Mouse (Mus musculus): ENCODE data around the gene Tm9sf4.
A peak's percentile ranks its signal among the peaks of the same experiment; 100 is the strongest.

The Tm9sf4 gene

DNA sequence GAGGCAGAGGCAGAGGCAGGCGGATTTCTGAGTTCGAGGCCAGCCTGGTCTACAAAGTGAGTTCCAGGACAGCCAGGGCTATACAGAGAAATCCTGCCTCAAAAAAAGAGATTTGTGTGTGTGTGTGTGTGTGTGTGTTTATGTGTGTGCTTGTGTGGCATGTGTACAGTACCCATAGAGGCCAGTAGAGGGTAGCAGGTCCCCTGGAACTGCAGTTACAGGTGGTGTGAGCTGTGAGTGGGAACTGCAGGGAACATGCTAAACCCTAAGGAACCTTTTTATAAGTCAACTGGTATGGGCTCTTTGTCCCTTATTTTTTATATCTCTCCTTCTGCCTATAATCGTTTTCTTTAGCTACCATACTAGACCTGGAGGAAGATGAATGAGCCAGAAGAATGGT, 3.8 kb upstream of the Tm9sf4 start:
- no peak for DNase-seq (ENCODE audit: low spot score in 2 of 2)

DNA sequence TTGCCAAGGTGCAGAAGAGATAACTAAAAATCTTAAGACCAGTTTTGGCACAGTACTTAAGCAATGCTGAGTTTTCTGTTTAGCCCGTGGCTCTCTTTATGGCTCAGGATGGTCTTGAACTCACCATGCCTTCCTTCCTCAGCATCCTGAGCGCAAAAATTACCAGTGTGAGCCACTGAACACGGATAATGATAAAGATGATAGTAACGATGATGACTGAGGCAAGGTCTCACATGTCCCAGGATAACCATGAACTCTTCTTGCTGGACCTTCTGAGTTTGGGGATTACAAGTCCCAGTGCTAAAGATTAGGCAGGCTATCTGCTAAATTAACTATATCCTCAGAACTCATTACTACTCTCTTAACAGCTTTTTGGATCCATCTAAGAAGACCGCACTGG, 970 bp upstream of the Tm9sf4 start:
- no peak for DNase-seq (ENCODE audit: low spot score in 2 of 2)

DNA sequence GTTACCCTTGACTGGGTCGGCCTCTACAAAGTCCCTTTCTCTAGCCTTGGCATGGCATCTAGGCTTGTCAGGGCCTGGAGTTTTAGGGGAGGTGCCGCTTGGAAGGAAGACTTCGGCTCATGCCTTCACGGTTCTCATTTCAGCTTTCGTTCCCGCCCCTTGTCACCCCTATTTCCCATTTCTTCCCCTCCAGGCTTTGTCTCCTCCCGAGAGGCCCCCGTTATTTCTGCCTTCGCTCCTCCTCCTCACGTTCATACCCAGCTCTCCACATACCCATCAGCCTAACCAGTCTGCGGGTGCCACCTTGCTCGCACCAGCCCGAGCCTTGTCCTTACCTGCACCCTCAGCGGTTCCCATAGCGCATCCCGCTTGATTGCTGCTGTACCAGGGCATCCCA, 579 bp downstream of the Tm9sf4 start:
- DNase-seq (ENCODE audit: low spot score in 2 of 2), result no peak

DNA sequence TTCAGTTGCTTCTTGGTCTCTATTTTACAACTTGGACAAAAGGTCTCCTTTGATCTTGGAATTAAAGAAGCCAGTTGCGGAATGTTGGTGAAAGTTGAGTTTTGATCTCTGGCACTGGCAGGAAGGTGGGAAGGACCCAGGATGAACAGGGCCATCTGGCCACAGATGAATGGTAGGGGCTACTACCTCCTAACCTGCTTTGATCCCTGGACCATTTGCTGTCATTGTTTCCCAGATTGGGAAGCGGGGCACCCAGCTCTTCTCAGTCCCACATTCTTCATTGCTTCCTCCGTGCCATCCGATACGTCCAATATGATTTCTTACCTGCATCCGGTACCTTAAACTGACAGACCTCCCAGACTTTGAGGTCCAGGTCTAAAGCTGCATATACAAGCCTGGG, 6.0 kb downstream of the Tm9sf4 start:
- no peak for DNase-seq (ENCODE audit: low spot score in 2 of 2)

DNA sequence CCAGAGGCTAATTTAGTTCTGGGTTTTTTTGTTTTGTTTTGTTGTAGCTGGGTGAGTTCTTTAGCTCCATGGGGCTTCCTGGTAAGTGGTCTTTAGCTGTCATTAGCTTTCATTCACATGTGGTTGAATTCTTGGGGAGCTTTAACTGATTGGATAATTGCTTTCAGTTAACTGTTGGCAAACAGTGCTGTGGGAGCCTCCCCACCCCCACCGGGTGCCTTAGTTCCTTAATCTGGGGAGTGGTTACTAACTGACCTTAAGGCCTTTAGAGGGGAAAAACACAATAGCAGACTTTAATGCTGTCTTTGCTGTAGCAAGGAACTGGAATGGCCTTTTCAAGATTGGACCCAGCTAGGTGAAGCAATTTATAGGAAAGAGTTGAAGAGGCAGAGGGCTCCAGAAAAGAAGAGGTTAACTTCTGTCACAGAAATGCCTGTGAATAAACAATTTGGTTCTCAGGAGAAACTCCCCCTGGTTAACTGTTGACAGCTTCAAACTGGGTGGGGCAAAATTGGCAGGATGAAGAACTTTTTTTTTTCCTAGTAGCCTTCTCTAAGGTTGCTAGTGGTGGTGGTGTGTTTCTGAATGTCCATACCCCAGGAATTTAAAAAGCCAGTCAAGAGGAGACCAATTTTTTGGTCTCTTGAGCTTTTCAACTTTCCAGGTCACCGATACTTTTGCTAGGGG, 7.2 kb downstream of the Tm9sf4 start:
- DNase-seq (ENCODE audit: low spot score in 2 of 2), result peak; percentile 21 to 54

DNA sequence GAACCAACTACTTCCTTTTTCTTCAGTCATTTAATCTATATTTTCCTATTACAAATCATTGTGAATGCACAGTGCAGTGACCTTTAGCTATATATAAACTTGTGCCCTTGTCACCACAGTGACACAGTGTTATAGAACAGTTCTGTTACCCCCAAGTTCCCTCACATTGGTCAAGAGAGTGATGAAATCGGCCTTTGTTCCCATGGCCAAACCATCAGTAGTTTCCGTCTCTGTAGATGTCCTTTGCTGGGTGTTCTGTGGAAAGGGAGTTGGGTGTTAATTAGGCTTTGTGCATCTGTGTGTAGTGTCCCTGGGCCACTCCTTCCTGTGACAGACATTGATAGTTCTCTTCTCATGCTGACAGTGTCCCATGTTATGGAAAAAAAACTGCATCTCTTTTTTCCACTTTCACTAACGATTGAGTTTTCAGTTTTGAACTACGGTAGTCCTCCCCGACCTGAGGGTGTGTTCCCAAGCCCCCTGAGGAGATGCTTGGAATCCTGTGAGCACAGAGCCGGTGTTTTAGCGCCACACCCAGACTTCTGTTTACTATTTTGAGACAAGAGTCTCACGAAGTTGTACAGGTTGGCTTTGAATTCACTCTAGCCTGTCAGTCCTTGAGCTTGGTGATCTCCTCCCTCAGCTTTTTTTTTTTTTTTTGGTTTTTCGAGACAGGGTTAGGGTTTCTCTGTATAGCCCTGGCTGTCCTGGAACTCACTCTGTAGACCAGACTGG, 9.6 kb downstream of the Tm9sf4 start:
- peak in 1 of 2 experiments; percentile 15 for DNase-seq (ENCODE audit: low spot score in 2 of 2)

DNA sequence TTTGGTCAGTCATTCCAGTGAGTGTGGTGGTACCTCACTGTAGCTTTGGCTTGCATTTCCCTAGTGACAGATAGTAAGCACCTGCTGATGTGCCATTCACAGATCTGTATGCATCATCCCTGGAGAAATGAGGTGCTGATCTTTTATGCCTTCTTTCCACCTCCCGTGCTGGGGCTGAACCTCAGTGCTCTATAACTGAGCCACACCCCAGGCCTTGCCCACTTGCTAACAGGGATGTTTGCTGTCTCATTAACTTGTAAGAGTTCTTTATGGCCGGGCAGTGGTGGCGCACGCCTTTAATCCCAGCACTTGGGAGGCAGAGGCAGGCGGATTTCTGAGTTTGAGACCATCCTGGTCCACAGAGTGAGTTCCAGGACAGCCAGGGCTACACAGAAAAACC, 10.9 kb downstream of the Tm9sf4 start:
- DNase-seq (ENCODE audit: low spot score in 2 of 2), result no peak

DNA sequence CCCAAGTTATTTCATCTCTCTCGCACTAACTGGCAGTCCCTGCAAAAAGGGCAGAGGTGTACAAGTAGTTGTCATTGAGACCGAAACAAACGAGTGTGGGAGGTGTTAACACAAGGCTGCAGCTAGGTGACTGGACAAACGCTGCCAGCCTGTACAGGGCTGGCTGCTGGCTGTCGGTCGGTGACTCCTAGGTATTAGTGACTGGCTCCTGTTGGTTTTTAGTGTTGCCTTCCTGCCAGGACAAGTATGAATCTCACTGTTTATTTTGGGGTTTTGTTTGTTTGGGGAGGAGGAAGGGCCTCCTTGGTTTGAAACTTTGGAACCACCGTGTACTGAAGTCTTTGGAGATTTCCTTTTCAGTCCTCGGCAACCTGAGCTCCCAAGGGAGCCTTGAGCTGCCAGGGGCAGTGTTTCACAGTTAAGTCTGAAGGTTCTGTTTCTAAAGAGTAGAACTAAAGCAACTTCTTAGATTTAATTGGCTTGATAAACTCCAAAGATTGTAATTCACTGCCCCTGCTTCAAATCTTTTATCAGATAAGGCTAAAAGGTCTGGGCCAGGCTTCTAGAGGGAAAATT, 15.0 kb downstream of the Tm9sf4 start:
- no peak for DNase-seq (ENCODE audit: low spot score in 2 of 2)

DNA sequence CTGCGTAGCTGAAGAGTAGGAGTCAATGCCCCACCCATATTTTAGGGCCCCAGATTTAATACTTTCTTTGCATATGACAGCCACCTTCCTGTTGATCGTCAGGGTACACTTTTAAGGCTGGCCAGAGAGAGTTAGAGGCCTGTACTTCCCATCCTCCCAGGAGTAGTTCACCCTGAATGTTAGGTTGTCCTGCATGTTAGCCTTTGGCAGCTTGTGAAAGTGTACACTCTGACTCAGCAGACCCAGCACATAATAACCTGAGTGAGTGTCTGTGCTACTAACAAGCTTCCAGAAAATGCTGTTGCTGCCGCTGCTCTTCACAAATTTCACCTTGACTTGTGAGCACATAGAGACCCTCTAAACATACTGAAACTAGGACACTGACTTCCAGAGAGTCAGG, 16.1 kb downstream of the Tm9sf4 start:
- no peak for DNase-seq (ENCODE audit: low spot score in 2 of 2)

DNA sequence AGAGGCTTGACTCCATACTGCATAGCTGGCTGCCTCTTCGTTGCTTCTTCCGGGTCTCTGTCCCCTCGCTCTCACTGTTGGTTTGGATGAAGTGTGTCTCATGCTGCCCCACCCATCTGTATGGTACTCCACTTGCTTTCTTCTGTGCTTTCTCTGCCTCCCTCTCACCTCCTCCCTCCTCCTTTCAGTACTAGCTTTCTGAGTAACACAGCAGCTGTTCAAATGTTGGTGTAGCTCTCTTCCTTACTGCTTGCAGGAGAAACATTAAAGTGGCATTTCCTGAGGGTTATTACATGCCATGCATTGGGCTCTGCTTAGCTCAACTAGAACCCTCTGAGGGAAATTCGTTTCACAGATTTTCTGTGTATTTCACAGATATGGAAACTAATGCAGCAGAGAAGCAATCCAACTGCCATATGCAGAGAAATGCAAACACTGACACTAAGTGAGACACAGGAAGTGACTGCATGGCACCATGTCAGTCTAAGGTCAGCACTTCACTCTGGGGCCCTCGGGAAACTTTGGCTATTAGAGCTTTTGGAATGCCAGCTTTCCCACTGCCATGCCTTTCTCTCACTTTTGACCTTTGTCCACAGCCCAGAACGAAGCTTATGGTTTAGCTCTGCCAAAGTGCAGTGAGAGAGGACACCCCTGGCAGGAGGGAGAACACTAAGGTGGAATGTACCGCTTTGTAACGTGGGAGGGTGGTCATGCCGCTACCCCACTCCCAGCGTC, 18.2 kb downstream of the Tm9sf4 start:
- no peak for DNase-seq (ENCODE audit: low spot score in 2 of 2)

DNA sequence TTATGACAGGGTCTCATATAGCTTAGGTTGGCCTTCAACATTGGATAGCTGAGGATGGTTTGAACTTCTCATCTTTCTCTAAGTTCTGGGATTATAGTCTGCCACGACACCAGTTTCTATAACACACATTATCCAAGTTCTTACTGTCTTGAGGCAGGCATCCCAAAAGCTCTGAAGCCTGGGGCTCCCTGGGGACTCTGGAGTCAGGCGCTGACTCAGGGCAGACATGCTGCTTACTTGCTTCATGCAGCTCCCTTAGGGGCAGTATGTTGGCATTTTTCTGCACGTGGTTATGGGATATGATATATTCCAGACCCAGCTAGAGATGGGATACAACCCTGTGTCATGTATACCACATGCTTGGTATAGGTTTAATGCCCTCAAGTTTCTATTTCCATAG, 18.9 kb downstream of the Tm9sf4 start:
- DNase-seq (ENCODE audit: low spot score in 2 of 2), result no peak

DNA sequence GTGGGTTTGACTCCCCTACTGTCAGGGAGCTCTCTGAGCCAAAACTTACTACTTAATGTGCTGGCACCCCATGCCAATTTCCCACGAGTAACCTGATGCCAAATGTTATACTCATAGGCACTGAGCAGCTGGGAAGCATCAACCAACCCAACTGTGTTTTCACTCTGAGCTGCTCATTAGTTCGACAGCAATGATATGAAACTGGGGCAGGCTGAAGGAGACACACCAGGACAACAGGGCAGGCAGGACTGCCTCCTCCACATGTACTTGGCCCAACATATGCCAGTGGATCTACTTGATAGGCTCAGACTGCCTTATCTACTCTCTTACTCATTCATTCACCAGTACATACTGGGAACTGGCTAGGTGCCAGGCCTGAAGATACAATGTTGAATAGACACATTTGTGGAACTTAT, 25.1 kb downstream of the Tm9sf4 start:
- peak in 1 of 2 experiments; percentile 28 for DNase-seq (ENCODE audit: low spot score in 2 of 2)

DNA sequence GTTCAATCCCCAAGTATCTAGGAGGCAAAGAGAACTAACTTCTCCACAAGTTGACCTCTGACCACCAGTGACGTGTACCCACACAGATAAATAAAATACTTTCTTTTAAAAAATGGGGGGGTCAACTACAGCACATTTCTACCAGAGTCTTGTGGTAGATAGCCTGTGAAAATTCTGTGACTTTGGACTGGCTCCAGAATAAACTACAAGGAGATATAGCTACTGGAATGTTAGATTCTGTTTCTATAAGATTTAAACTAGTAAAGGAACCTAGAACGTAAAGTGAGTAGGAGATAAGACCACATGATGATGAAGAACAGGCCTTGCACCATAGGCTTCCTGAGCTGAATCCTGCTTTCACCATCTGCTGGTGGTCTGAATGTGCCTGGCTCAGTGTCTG, 26.7 kb downstream of the Tm9sf4 start:
- no peak for DNase-seq (ENCODE audit: low spot score in 2 of 2)

DNA sequence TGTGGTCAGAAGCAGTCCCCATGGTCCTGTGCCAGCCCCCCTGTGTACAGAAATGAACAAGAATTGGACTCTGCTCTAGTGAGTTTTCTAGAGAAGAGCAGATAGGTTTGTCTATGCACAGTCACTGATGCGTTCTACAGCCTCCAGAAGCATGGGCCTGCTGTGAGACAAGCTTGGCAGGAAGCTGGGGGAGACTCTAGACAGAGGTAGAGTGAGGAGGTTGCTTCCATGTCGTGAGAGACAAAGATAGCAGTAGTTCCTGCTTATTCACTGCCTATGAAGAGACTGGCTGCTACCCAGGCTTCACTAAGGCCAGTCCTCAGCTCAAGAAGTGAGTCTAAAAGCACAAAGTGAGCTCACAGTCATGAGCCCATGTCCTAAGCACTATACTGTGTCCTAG, 30.1 kb downstream of the Tm9sf4 start:
- no peak for DNase-seq (ENCODE audit: low spot score in 2 of 2)

DNA sequence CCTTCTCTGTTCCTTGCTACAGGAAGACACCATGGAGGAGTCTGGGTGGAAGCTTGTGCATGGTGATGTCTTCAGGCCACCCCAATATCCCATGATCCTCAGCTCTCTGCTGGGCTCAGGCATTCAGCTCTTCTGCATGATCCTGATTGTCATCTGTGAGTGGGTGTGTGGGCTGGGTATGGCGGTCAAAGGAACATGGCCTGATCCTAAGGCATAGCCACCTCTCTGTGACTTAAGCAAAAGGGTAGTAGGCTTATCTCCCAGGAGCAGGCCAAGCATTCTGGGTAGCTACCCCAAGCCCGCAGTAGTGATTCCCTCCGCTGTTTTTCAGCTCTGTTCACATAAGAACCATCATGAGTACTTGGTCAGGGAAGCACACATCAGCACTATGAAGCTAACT, 33.2 kb downstream of the Tm9sf4 start:
- DNase-seq (ENCODE audit: low spot score in 2 of 2), result no peak

DNA sequence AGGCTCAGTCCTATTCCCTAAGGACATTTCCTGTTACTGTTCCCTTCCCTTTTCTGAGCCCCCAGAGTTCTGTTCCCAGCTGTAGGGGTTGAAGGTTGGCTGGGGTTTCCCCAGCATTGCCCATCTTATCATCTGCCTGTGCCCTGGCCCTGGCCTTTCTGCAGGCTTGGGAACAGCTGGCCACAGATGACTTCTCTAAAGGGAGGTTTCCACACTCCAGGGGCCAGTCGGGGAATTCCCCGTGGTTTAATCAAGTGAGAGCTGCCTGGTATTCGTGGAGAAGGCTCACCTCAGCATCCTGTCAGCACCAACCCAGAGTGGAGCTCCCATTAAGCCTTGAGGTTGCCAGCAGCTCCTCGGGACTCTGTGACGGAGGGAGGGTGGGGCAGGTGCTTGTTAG, 37.4 kb downstream of the Tm9sf4 start:
- DNase-seq (ENCODE audit: low spot score in 2 of 2), result no peak

DNA sequence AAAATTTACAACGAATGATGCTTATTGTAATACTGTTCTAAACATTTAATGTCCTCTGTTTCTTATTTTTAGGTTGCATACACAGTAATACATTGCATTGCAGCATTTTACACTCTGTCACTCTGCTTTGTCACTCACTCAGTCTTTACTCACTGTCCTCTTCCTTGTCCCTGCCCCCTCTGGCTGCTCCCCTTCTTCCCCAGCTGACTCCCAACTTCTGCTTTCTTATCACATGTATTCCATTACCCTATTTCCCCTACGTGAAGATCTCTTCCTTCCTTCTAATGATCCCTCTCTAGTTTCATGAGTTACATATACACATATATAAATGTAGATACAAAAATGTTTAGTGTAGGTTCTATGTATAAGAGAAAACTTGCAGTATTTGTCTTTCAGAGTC, 38.0 kb downstream of the Tm9sf4 start:
- no peak for DNase-seq (ENCODE audit: low spot score in 2 of 2)

DNA sequence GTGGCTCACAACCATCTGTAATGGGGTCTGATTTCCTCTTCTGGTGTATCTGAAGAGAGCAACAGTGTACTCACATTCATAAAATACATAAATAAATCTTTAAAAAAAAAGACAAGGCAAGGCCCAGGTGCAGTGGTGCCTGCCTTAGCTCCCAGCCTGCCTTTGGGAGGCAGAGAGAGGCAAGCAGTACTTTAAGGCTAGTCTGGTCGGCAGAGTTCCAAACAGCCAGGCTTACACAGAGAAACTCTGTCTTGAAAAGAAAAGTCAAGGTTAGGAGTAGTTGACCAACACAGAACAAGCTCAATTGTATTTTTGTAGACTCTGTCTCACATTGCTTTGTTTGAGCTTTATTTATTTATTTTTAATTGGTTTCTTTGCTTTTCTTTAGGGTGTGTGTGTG, 41.7 kb downstream of the Tm9sf4 start:
- DNase-seq (ENCODE audit: low spot score in 2 of 2), result no peak

DNA sequence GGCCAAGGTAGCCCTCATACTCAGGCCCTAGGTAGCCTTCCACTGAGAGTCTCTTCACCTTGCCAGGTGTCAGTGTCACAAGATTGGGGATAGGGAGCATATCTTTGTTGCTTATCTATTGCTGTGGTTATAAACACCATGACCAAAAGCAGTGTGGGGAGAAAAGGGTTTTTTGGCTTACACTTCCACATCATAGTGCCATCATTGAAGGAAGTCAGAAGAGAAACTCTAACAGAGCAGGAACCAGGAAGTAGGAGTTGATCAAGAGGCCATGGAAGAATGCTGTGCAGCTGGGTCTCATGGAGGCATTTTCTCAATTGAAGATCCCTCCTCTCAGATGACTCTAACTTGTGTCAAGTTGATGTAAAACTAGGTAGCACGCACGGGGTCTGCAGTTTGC, 47.0 kb downstream of the Tm9sf4 start:
- DNase-seq (ENCODE audit: low spot score in 2 of 2), result no peak

DNA sequence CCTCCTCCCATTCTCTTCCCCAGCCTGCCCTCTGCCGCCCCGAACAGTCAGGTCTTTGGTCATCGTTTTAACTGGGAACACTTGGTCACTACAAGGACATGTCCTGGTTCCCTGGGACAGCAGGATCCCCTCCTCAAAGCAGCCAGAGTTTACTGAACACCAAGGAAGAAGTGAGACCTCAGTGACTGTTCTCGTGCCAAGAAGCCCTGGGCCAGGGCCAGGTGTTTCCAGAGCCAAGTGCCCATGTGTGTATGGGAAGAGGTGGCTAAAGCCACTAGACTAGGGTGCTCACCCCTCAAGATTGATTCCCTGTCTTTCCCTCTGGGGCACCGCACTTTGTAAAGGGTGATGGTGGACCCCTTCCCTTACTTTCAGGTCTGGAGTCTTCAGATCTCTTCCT, 48.2 kb downstream of the Tm9sf4 start:
- DNase-seq (ENCODE audit: low spot score in 2 of 2), result no peak

DNA sequence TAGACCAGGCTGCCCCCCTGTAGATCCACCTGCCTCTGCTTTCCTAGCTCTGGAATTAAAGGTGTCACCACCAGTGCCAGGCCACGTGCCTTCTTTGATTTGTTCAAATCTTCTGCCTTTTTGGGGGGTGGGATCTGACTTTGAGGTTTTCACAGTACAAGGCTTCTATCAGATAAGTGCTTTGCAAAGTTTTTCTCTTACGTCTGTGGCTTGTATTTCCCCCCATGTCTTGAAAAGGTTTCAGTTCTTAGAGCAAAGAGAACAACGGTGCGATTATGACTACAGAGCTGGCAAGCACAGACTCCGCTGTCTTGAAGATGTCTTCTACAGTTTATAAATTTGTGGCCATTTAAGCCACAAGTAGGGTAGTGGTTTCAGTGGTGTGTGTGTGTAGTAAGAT, 50.3 kb downstream of the Tm9sf4 start:
- no peak for DNase-seq (ENCODE audit: low spot score in 2 of 2)

DNA sequence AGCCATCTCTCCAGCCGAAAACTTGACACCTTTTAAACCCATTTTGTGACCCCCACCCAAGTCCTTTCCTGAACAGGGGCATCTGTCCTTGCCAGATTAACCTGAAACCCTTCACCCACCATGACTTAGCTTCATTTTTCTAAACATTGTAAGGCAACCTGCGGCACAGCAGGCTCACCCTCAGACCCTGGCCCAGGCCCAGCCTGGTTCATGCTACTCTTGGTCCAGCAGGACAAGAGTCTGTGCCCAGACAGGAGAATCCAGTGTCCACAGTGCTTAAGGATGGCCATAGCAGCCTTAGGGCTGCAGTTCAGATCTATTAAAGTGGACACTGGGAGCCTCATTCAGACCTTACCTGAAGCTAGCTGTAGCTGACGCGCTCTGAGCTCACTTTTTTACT, 52.2 kb downstream of the Tm9sf4 start:
- no peak for DNase-seq (ENCODE audit: low spot score in 2 of 2)
